Mouse (Mus musculus): ENCODE results near the gene Scml2.
"Not testable (repeated sequence)": the region's sequence is repeated elsewhere in the genome, so short reads cannot be mapped to it uniquely, and the experiment has no call there.

The Scml2 gene

GRCm38 (mm10) chrX:161116893-161117292 is at the start of gene Scml2:
Gene Scml2 (plus strand): TSS chrX:161117193.
- not testable (repeated sequence) for DNase-seq (ENCODE audit: low spot score in 2 of 2)

DNA sequence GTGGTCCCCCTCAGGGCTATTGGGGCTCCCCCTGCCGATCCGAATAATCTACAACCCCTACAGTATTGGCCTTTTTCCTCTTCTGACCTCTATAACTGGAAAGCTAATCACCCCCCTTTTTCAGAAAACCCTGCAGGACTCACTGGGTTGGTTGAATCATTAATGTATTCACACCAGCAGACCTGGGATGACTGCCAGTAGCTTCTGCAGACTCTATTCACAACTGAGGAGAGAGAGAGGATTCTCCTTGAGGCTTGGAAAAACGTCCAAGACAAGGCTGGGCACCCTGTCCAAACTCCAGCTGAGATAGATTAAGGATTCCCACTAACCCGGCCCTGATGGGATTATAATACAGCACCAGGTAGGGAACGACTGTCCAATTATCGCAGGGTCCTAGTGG is 41.4 kb upstream of the Scml2 start:
- DNase-seq (ENCODE audit: low spot score in 2 of 2), result not testable (repeated sequence)

- peak; percentile 7 to 26 for DNase-seq (ENCODE audit: low spot score in 2 of 2)
These were observed 45.5 kb downstream of the Scml2 start for GRCm38 (mm10) chrX:161162314-161163068.

DNA sequence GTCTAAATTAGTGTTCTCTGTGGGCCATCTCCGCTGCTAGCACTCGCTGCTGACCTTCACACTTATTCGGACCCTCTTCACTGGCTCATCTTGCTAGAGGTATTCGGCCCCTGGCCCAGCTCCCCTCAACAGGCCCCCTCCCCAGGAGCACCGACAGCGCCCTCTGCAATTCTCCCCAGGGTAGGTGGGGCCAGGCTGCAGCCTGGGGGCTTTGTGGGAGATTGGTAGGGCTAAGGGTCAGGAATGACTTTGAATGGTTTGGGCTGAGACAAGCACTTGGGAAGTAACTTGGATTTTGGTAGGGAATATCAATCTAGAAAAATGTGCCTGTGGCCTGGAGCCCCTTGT is 46.0 kb downstream of the Scml2 start:
- no peak for DNase-seq (ENCODE audit: low spot score in 2 of 2)

DNA sequence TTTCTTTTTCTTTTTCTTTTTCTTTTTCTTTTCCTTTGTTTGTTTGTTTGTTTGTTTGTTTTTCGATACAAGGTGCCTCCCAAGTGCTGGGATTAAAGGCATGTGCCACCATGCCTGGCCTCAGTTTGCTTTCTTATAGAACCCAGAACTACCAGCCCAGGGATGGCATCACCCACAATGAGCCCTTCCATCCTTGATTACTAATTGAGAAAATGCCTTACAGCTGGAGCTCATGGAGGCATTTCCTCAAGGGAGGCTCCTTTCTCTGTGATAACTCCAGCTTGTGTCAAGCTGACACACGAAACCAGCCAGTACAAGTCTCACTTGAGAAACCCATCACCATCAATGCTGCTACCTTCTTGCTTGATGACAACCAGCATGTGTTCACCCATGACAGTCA is 170.2 kb downstream of the Scml2 start, which contains the start of gene Gm15262:
TSS of gene Gm15262 (plus strand) at position 301 of the 400 bp plus-strand sequence.
- not testable (repeated sequence) for DNase-seq (ENCODE audit: low spot score in 2 of 2)
